Mouse (Mus musculus): ENCODE data around the gene Ccdc28b. TPM values are rescaled to one million over a fixed set of nuclear protein-coding genes. Genes with fewer than 3 reads are reported as not detected.

Gene Ccdc28b
- polyA plus RNA-seq (2015; fragmentation: Nextera tagmentation; extraction: Ambion mirVana), result 49.6 and 58.4 TPM in 2 replicates

GRCm38 (mm10) chr4:129623681-129624091 is at the start of gene Ccdc28b:
Ccdc28b (minus strand) TSS chr4:129623947.
- peaks cover 8% of the 10 kb centered on the region for H3K36me3 ChIP-seq (ENCODE audit: control insufficient read depth, insufficient read depth, low read length)
- under 1% methylated on average over 10 of the region's 10 CpGs for WGBS
- H3K9me3 ChIP-seq (replicated peaks; ENCODE audit: control insufficient read depth, low read length), result no peaks in the 10 kb centered on the region
- ATAC-seq (ENCODE audit: insufficient read depth, low FRiP score), result peak; percentile 34; the same call in 1 of the 2 replicates
- peak within 1 kb of the TSS; percentile 86 for H3K9ac ChIP-seq (ENCODE audit: low read length)
- H3K4me1 ChIP-seq (ENCODE audit: control insufficient read depth, insufficient read depth, low read length), result peaks cover 22% of the 10 kb centered on the region
- H3K27me3 ChIP-seq (ENCODE audit: control insufficient read depth, insufficient read depth, low read length), result no peaks in the 10 kb centered on the region
- peak within 1 kb of the TSS; percentile 92 for H3K27ac ChIP-seq (ENCODE audit: low read length)
- peak within 1 kb of the TSS; percentile 75 for H3K4me3 ChIP-seq (replicated peaks; ENCODE audit: low read length)
- peak within 1 kb of the TSS; percentile 80 for H3K4me2 ChIP-seq (ENCODE audit: low read depth, low read length)

GRCm38 (mm10) chr4:129672878-129673449 is 49.2 kb upstream of the Ccdc28b start:
- Histone ChIP-seq H3K4me1 (ENCODE audit: control insufficient read depth, insufficient read depth, low read length) (peaks cover 17% of the 10 kb centered on the region), H3K9me3 (replicated peaks; ENCODE audit: control insufficient read depth, low read length) (no peaks in the 10 kb centered on the region), H3K36me3 (ENCODE audit: control insufficient read depth, insufficient read depth, low read length) (no peaks in the 10 kb centered on the region), H3K4me3 (replicated peaks; ENCODE audit: low read length) (peak overlapping the region; percentile 100), H3K27ac (ENCODE audit: low read length) (peak overlapping the region; percentile 91), H3K27me3 (ENCODE audit: control insufficient read depth, insufficient read depth, low read length) (no peaks in the 10 kb centered on the region), H3K9ac (ENCODE audit: low read length) (peak overlapping the region; percentile 97), H3K4me2 (ENCODE audit: low read depth, low read length) (peak overlapping the region; percentile 70)
- ATAC-seq (ENCODE audit: insufficient read depth, low FRiP score), result no peak
- 4% methylated on average over 10 of the region's 10 CpGs for WGBS

GRCm38 (mm10) chr4:129672083-129672877 is 48.5 kb upstream of the Ccdc28b start, which contains the start of gene Kpna6:
Kpna6 (minus strand) TSS chr4:129672767.
- Histone ChIP-seq H3K4me2 (ENCODE audit: low read depth, low read length) (peak within 1 kb of the TSS; percentile 70), H3K9ac (ENCODE audit: low read length) (peak within 1 kb of the TSS; percentile 97), H3K36me3 (ENCODE audit: control insufficient read depth, insufficient read depth, low read length) (no peaks in the 10 kb centered on the region), H3K27me3 (ENCODE audit: control insufficient read depth, insufficient read depth, low read length) (no peaks in the 10 kb centered on the region), H3K9me3 (replicated peaks; ENCODE audit: control insufficient read depth, low read length) (no peaks in the 10 kb centered on the region), H3K4me1 (ENCODE audit: control insufficient read depth, insufficient read depth, low read length) (peaks cover 17% of the 10 kb centered on the region), H3K4me3 (replicated peaks; ENCODE audit: low read length) (peak within 1 kb of the TSS; percentile 100), H3K27ac (ENCODE audit: low read length) (peak within 1 kb of the TSS; percentile 91)
- peak; percentile 94 for ATAC-seq (ENCODE audit: insufficient read depth, low FRiP score)
- WGBS, result under 1% methylated on average over 65 of the region's 65 CpGs

- Histone ChIP-seq H3K4me2 (ENCODE audit: low read depth, low read length) (peak overlapping the region; percentile 70), H3K4me3 (replicated peaks; ENCODE audit: low read length) (peak overlapping the region; percentile 100), H3K27me3 (ENCODE audit: control insufficient read depth, insufficient read depth, low read length) (no peaks in the 10 kb centered on the region), H3K27ac (ENCODE audit: low read length) (peak overlapping the region; percentile 91), H3K9me3 (replicated peaks; ENCODE audit: control insufficient read depth, low read length) (no peaks in the 10 kb centered on the region), H3K36me3 (ENCODE audit: control insufficient read depth, insufficient read depth, low read length) (no peaks in the 10 kb centered on the region), H3K4me1 (ENCODE audit: control insufficient read depth, insufficient read depth, low read length) (peaks cover 17% of the 10 kb centered on the region), H3K9ac (ENCODE audit: low read length) (peak overlapping the region; percentile 97)
- WGBS, result 5% methylated on average over 12 of the region's 12 CpGs
- ATAC-seq (ENCODE audit: insufficient read depth, low FRiP score), result peak; percentile 71; the same call in 1 of the 2 replicates
Measured at GRCm38 (mm10) chr4:129671491-129672082, 47.8 kb upstream of the Ccdc28b start.

- 78% methylated on average over 3 of the region's 3 CpGs for WGBS
- Histone ChIP-seq H3K4me3 (replicated peaks; ENCODE audit: low read length) (no peak overlapping the region), H3K9ac (ENCODE audit: low read length) (no peak overlapping the region), H3K9me3 (replicated peaks; ENCODE audit: control insufficient read depth, low read length) (no peaks in the 10 kb centered on the region), H3K4me1 (ENCODE audit: control insufficient read depth, insufficient read depth, low read length) (no peaks in the 10 kb centered on the region), H3K36me3 (ENCODE audit: control insufficient read depth, insufficient read depth, low read length) (peaks cover 9% of the 10 kb centered on the region), H3K27ac (ENCODE audit: low read length) (no peak overlapping the region), H3K4me2 (ENCODE audit: low read depth, low read length) (no peak overlapping the region), H3K27me3 (ENCODE audit: control insufficient read depth, insufficient read depth, low read length) (no peaks in the 10 kb centered on the region)
- no peak for ATAC-seq (ENCODE audit: insufficient read depth, low FRiP score)
Measured at GRCm38 (mm10) chr4:129662255-129662813, 38.6 kb upstream of the Ccdc28b start.

- Histone ChIP-seq H3K36me3 (ENCODE audit: control insufficient read depth, insufficient read depth, low read length) (peaks cover 10% of the 10 kb centered on the region), H3K4me3 (replicated peaks; ENCODE audit: low read length) (no peak overlapping the region), H3K27ac (ENCODE audit: low read length) (no peak overlapping the region), H3K4me2 (ENCODE audit: low read depth, low read length) (no peak overlapping the region), H3K4me1 (ENCODE audit: control insufficient read depth, insufficient read depth, low read length) (no peaks in the 10 kb centered on the region), H3K27me3 (ENCODE audit: control insufficient read depth, insufficient read depth, low read length) (no peaks in the 10 kb centered on the region), H3K9ac (ENCODE audit: low read length) (no peak overlapping the region), H3K9me3 (replicated peaks; ENCODE audit: control insufficient read depth, low read length) (no peaks in the 10 kb centered on the region)
- WGBS, result 75% methylated on average over 3 of the region's 3 CpGs
- no peak for ATAC-seq (ENCODE audit: insufficient read depth, low FRiP score)
Measured at GRCm38 (mm10) chr4:129661584-129661983, 37.8 kb upstream of the Ccdc28b start.

- Histone ChIP-seq H3K4me1 (ENCODE audit: control insufficient read depth, insufficient read depth, low read length) (no peaks in the 10 kb centered on the region), H3K4me2 (ENCODE audit: low read depth, low read length) (no peak overlapping the region), H3K9me3 (replicated peaks; ENCODE audit: control insufficient read depth, low read length) (no peaks in the 10 kb centered on the region), H3K36me3 (ENCODE audit: control insufficient read depth, insufficient read depth, low read length) (peaks cover 41% of the 10 kb centered on the region), H3K9ac (ENCODE audit: low read length) (no peak overlapping the region), H3K27ac (ENCODE audit: low read length) (no peak overlapping the region), H3K4me3 (replicated peaks; ENCODE audit: low read length) (no peak overlapping the region), H3K27me3 (ENCODE audit: control insufficient read depth, insufficient read depth, low read length) (no peaks in the 10 kb centered on the region)
- WGBS, result 90% methylated on average over 14 of the region's 14 CpGs
- ATAC-seq (ENCODE audit: insufficient read depth, low FRiP score), result no peak
Measured at GRCm38 (mm10) chr4:129654770-129655169, 31.0 kb upstream of the Ccdc28b start.

- Histone ChIP-seq H3K9ac (ENCODE audit: low read length) (no peak overlapping the region), H3K27ac (ENCODE audit: low read length) (no peak overlapping the region), H3K36me3 (ENCODE audit: control insufficient read depth, insufficient read depth, low read length) (peaks cover 53% of the 10 kb centered on the region), H3K4me3 (replicated peaks; ENCODE audit: low read length) (no peak overlapping the region), H3K4me2 (ENCODE audit: low read depth, low read length) (no peak overlapping the region), H3K27me3 (ENCODE audit: control insufficient read depth, insufficient read depth, low read length) (no peaks in the 10 kb centered on the region), H3K4me1 (ENCODE audit: control insufficient read depth, insufficient read depth, low read length) (no peaks in the 10 kb centered on the region), H3K9me3 (replicated peaks; ENCODE audit: control insufficient read depth, low read length) (no peaks in the 10 kb centered on the region)
- ATAC-seq (ENCODE audit: insufficient read depth, low FRiP score), result no peak
- WGBS, result 92% methylated on average over 8 of the region's 8 CpGs
Measured at GRCm38 (mm10) chr4:129650359-129650758, 26.6 kb upstream of the Ccdc28b start.
